Mouse (Mus musculus) midbrain, postnatal 0 days (tissue): ENCODE measurements at regions not wholly inside any gene's neighbourhood (a gene's known extent, or its start where the extent isn't known, plus 50 kb on each side); places are given as distances from the start of the nearest gene placed in this dataset.

ENCODE experiments used
- ATAC-seq: fragments of 200-750 bp; cut with Nextera tagmentation; 2 replicates; pipeline ENCODE4 v1.8.0; 2017; ENCODE audit warnings: moderate number of reproducible peaks, mild to moderate bottlenecking, moderate TSS enrichment, moderate library complexity; ENCODE audit not compliant: low FRiP score
- DNase-seq: peaks from one replicate; pipeline ENCODE4 v3.0.0-alpha.2; 2015; ENCODE audit warnings: low spot score
- H3K27ac ChIP-seq: fragments of 300-500 bp; sonication (generic); 2 replicates; pipeline ENCODE4 v1.5.1; 2014; ENCODE audit warnings: low read depth, mild to moderate bottlenecking, low read length, mixed read lengths
- H3K27me3 ChIP-seq: fragments of 300-500 bp; sonication (generic); 2 replicates; pipeline ENCODE4 v1.6.1; 2014; ENCODE audit warnings: low read length, control low read depth, mixed read lengths; ENCODE audit not compliant: insufficient read depth
- H3K36me3 ChIP-seq: fragments of 300-500 bp; sonication (generic); 2 replicates; pipeline ENCODE4 v1.6.1; 2014; ENCODE audit warnings: low read length, control low read depth, mixed read lengths; ENCODE audit not compliant: insufficient read depth
- H3K4me1 ChIP-seq: fragments of 300-500 bp; sonication (generic); 2 replicates; pipeline ENCODE4 v1.6.1; 2014; ENCODE audit warnings: mild to moderate bottlenecking, control low read depth, antibody characterized with exemption, low read length, mixed read lengths; ENCODE audit not compliant: insufficient read depth
- H3K4me2 ChIP-seq: fragments of 300-500 bp; sonication (generic); 2 replicates; pipeline ENCODE4 v1.6.1; 2014; ENCODE audit warnings: low read depth, mild to moderate bottlenecking, low read length, mixed read lengths; ENCODE audit not compliant: poor library complexity, severe bottlenecking
- H3K4me3 ChIP-seq: fragments of 300-500 bp; sonication (generic); 2 replicates; pipeline ENCODE4 v1.5.1; 2014; ENCODE audit warnings: low read depth, mild to moderate bottlenecking, low read length, moderate library complexity
- H3K9ac ChIP-seq: fragments of 300-500 bp; sonication (generic); replicated peaks from 2 replicates; pipeline ENCODE4 v1.6.1; 2014; ENCODE audit warnings: mild to moderate bottlenecking, low read length, moderate library complexity, mixed read lengths; ENCODE audit not compliant: poor library complexity, severe bottlenecking
- H3K9me3 ChIP-seq: fragments of 300-500 bp; sonication (generic); 2 replicates; pipeline ENCODE4 v1.6.1; 2016; ENCODE audit warnings: low read length, control low read depth
- CTCF ChIP-seq: IDR thresholded peaks from 2 replicates; pipeline ENCODE4 v1.5.1; 2016; ENCODE audit warnings: antibody characterized with exemption, mild to moderate bottlenecking
- WGBS: fragments of 180-500 bp; shearing (Covaris S2); extraction: QIAGEN DNeasy Blood & Tissue Kit; methylation state at CpG from one replicate; pipeline ENCODE4 v1.1.7; 2014; 5-methylcytosine and 5-hydroxymethylcytosine counted together

GRCm38 (mm10) chr1:8282733-8283132, 3131.2 kb upstream of the A830018L16Rik start:
- no peaks in the 10 kb centered on the region for H3K4me1 ChIP-seq
- no peak for ATAC-seq
- H3K9ac ChIP-seq, result no peak overlapping the region
- H3K36me3 ChIP-seq, result no peaks in the 10 kb centered on the region
- TF ChIP-seq CTCF, result no peak
- no peaks in the 10 kb centered on the region for H3K27me3 ChIP-seq
- H3K9me3 ChIP-seq, result no peaks in the 10 kb centered on the region
- no peak overlapping the region for H3K4me2 ChIP-seq
- no peak overlapping the region for H3K4me3 ChIP-seq
- DNase-seq, result no peak
- H3K27ac ChIP-seq, result no peak overlapping the region

GRCm38 (mm10) chr1:8287552-8287951, 3126.4 kb upstream of the A830018L16Rik start:
- Histone ChIP-seq H3K27ac (no peak overlapping the region), H3K4me2 (no peak overlapping the region), H3K9ac (no peak overlapping the region), H3K9me3 (no peaks in the 10 kb centered on the region), H3K36me3 (no peaks in the 10 kb centered on the region), H3K4me1 (no peaks in the 10 kb centered on the region), H3K4me3 (no peak overlapping the region), H3K27me3 (no peaks in the 10 kb centered on the region)
- WGBS, result 32% methylated on average over 1 of the region's 1 CpGs
- DNase-seq, result no peak
- ATAC-seq, result no peak
- TF ChIP-seq CTCF, result peak; percentile 29
